Mouse (Mus musculus) A20 (cell line): ENCODE measurements around the gene Gnb3.
"Not testable (repeated sequence)": the region's sequence is repeated elsewhere in the genome, so short reads cannot be mapped to it uniquely, and the experiment has no call there.

Source experiments
- DNase-seq: peaks from one replicate; pipeline ENCODE4 v3.0.0-alpha.2; 2011; ENCODE audit warnings: low read depth, low spot score

Gene Gnb3

GRCm38 (mm10) chr6:124816611-124817010, 23.5 kb downstream of the Gnb3 start:
- no peak for DNase-seq

- no peak for DNase-seq
Measured at GRCm38 (mm10) chr6:124814858-124815774, 25.0 kb downstream of the Gnb3 start.

- DNase-seq: no peak
Measured at GRCm38 (mm10) chr6:124814448-124814847, 25.6 kb downstream of the Gnb3 start.

- DNase-seq: peak; percentile 93
Measured at GRCm38 (mm10) chr6:124813933-124814332, 26.1 kb downstream of the Gnb3 start, which contains the start of gene Tpi1. TSS of gene Tpi1 (minus strand) at chr6:124814296.

- peak; percentile 84 for DNase-seq
Measured at GRCm38 (mm10) chr6:124813496-124813895, 26.6 kb downstream of the Gnb3 start.

- DNase-seq: no peak
Measured at GRCm38 (mm10) chr6:124812848-124813247, 27.2 kb downstream of the Gnb3 start.

- DNase-seq: no peak
Measured at GRCm38 (mm10) chr6:124811701-124812560, 28.1 kb downstream of the Gnb3 start.

GRCm38 (mm10) chr6:124811403-124811665, 28.7 kb downstream of the Gnb3 start:
- DNase-seq: no peak

GRCm38 (mm10) chr6:124810566-124811402, 29.3 kb downstream of the Gnb3 start:
- not testable (repeated sequence) for DNase-seq

- peak; percentile 60 for DNase-seq
Measured at GRCm38 (mm10) chr6:124809775-124810538, 30.1 kb downstream of the Gnb3 start.

- no peak for DNase-seq
Measured at GRCm38 (mm10) chr6:124809052-124809774, 30.9 kb downstream of the Gnb3 start.

- DNase-seq: peak; percentile 21
Measured at GRCm38 (mm10) chr6:124808358-124809012, 31.6 kb downstream of the Gnb3 start, which contains the start of gene Spsb2. TSS of gene Spsb2 (plus strand) at chr6:124808661.

GRCm38 (mm10) chr6:124807986-124808357, 32.1 kb downstream of the Gnb3 start:
- no peak for DNase-seq

- peak; percentile 33 for DNase-seq
Measured at GRCm38 (mm10) chr6:124807366-124807765, 32.7 kb downstream of the Gnb3 start.

- DNase-seq: no peak
Measured at GRCm38 (mm10) chr6:124806446-124807140, 33.5 kb downstream of the Gnb3 start.

GRCm38 (mm10) chr6:124805341-124806321, 34.4 kb downstream of the Gnb3 start:
- DNase-seq: peak; percentile 89

- no peak for DNase-seq
Measured at GRCm38 (mm10) chr6:124804341-124804740, 35.7 kb downstream of the Gnb3 start.

GRCm38 (mm10) chr6:124803691-124804090, 36.4 kb downstream of the Gnb3 start:
- DNase-seq: not testable (repeated sequence)
